Mouse (Mus musculus): ENCODE measurements at regions not wholly inside any gene's neighbourhood (a gene's known extent, or its start where the extent isn't known, plus 50 kb on each side); places are given as distances from the start of the nearest gene placed in this dataset.

DNA sequence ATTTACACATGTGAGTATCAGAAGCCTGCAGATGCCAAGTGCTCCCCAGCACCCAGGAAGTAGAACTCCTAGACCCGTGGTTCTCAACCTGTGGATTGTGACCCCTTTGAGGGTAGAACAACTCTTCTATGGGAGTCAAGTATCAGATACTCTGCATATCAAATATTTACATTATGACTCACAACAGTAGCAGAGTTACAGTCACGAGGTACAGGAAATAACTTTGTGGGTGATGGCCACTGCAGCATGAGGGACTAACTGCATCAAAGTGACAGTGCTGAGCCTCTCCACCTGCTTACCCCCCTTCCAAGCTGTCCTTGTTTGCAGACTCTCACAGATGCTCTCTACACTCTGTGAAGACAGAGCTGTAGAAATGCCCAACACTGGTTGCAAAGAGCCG lies 145.6 kb downstream of the Enc1 start:
- Histone ChIP-seq H3K4me3 (ENCODE audit: control insufficient read depth in 1 of 2, insufficient read depth in 1 of 2, low read depth in 2 of 2, low read length in 2 of 2) (no peak overlapping the region), H3K27ac (ENCODE audit: control insufficient read depth, low read depth, low read length) (no peak overlapping the region), H3K9me3 (replicated peaks; ENCODE audit: insufficient read depth, low read length) (no peaks in the 10 kb centered on the region), H3K27me3 (ENCODE audit: control insufficient read depth in 1 of 2, insufficient read depth in 2 of 2, low read length in 2 of 2) (0 out of 4 replicates have a peak, but pooled peaks cover 0 to 1% of the 10 kb centered on the region in 2 experiments), H3K4me1 (ENCODE audit: control insufficient read depth in 1 of 2, insufficient read depth in 2 of 2, low read length in 2 of 2) (no peaks in the 10 kb centered on the region), H3K79me2 (ENCODE audit: control insufficient read depth, insufficient read depth, low read length, poor library complexity) (no peaks in the 10 kb centered on the region), H3K9ac (ENCODE audit: control insufficient read depth, low read depth, low read length, poor library complexity, severe bottlenecking) (no peak overlapping the region), H3K36me3 (ENCODE audit: control insufficient read depth in 1 of 2, insufficient read depth in 2 of 2, low read length in 2 of 2) (no peaks in the 10 kb centered on the region)
- DNase-seq (ENCODE audit: low read depth, low spot score), result no peak
- TF ChIP-seq MYB (IDR thresholded peaks at IDR 0.05; ENCODE audit: low read depth, low read length) (no peak), RCOR1 (IDR thresholded peaks at IDR 0.05; ENCODE audit: low read depth, low read length) (no peak), POLR2A (IDR thresholded peaks at IDR 0.05; ENCODE audit: control insufficient read depth in 1 of 2, insufficient read depth in 1 of 2, low read depth in 1 of 2, low read length in 2 of 2, poor library complexity in 1 of 2) (no peak), HCFC1 (IDR thresholded peaks at IDR 0.05; ENCODE audit: low read depth, low read length) (no peak), ZMIZ1 (IDR thresholded peaks at IDR 0.05; ENCODE audit: low read depth, low read length) (no peak), GATA1 (IDR thresholded peaks at IDR 0.05; ENCODE audit: low read depth, low read length) (no peak), MAZ (IDR thresholded peaks at IDR 0.05; ENCODE audit: low read depth, low read length) (no peak), POLR2AphosphoS2 (IDR thresholded peaks at IDR 0.05; ENCODE audit: low read length) (no peak), GABPA (IDR thresholded peaks at IDR 0.05; ENCODE audit: low read depth, low read length) (no peak), CHD2 (IDR thresholded peaks at IDR 0.05; ENCODE audit: low read length) (no peak), RAD21 (IDR thresholded peaks at IDR 0.05; ENCODE audit: low read depth, low read length) (no peak), USF1 (IDR thresholded peaks at IDR 0.05; ENCODE audit: low read depth, low read length) (no peak), MYC (IDR thresholded peaks at IDR 0.05; ENCODE audit: low read depth, low read length) (no peak), NRF1 (IDR thresholded peaks at IDR 0.05; ENCODE audit: insufficient read depth, low read depth, low read length, poor library complexity, severe bottlenecking) (no peak), E2F4 (IDR thresholded peaks at IDR 0.05; ENCODE audit: borderline replicate concordance, low read depth, low read length) (no peak)

DNA sequence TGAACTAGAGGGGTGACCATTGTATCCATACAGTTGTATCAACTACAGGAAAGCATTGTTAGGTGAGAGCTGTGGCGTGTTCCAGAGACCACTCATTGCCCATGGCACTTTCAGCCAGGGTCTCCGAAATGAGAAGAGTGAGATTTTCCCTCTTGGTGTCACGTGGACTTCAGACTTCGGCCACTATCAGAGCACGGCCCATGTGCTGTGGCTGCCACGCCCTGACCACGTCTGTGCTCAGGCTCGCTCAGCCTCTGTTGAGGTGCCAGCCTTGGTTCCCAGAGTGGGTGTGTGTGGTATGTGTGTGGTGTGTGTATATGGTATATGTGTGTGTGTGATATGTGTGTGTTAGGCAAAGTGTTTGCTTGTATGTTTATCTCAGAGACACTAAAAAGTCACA lies 144.6 kb downstream of the Enc1 start:
- no peaks in the 10 kb centered on the region for H3K4me1 ChIP-seq (ENCODE audit: control insufficient read depth in 1 of 2, insufficient read depth in 2 of 2, low read length in 2 of 2)
- no peaks in the 10 kb centered on the region for H3K36me3 ChIP-seq (ENCODE audit: control insufficient read depth in 1 of 2, insufficient read depth in 2 of 2, low read length in 2 of 2)
- TF ChIP-seq ZKSCAN1 (IDR thresholded peaks at IDR 0.05; ENCODE audit: low read depth, low read length), result no peak
- no peak for TF ChIP-seq UBTF (IDR thresholded peaks at IDR 0.05; ENCODE audit: borderline replicate concordance, insufficient read depth, low read depth, low read length)
- TF ChIP-seq ELF1 (IDR thresholded peaks at IDR 0.05; ENCODE audit: low read depth, low read length), result no peak
- TF ChIP-seq TAL1 (IDR thresholded peaks at IDR 0.05; ENCODE audit: low read length), result no peak
- TF ChIP-seq MEF2A (IDR thresholded peaks at IDR 0.05; ENCODE audit: extremely low read depth, insufficient replicate concordance, low read depth, low read length, poor library complexity, severe bottlenecking), result no peak
- no peak for TF ChIP-seq TBP (IDR thresholded peaks at IDR 0.05; ENCODE audit: low read depth, low read length)
- TF ChIP-seq USF1 (IDR thresholded peaks at IDR 0.05; ENCODE audit: low read depth, low read length), result no peak
- TF ChIP-seq TCF12 (IDR thresholded peaks at IDR 0.05; ENCODE audit: low read depth, low read length), result no peak
- no peak for TF ChIP-seq CHD2 (IDR thresholded peaks at IDR 0.05; ENCODE audit: low read length)
- TF ChIP-seq KAT2A (conservative IDR thresholded peaks at IDR 0.05; ENCODE audit: low read depth, low read length), result no peak
- no peak overlapping the region for H3K27ac ChIP-seq (ENCODE audit: control insufficient read depth, low read depth, low read length)
- no peak overlapping the region for H3K9ac ChIP-seq (ENCODE audit: control insufficient read depth, low read depth, low read length, poor library complexity, severe bottlenecking)
- DNase-seq (ENCODE audit: low read depth, low spot score), result no peak
- peaks cover 0 to 3% of the 10 kb centered on the region in 2 experiments; a peak in 1 of 4 replicates for H3K27me3 ChIP-seq (ENCODE audit: control insufficient read depth in 1 of 2, insufficient read depth in 2 of 2, low read length in 2 of 2)
- no peaks in the 10 kb centered on the region for H3K79me2 ChIP-seq (ENCODE audit: control insufficient read depth, insufficient read depth, low read length, poor library complexity)
- H3K4me3 ChIP-seq (ENCODE audit: control insufficient read depth in 1 of 2, insufficient read depth in 1 of 2, low read depth in 2 of 2, low read length in 2 of 2), result no peak overlapping the region
- no peaks in the 10 kb centered on the region for H3K9me3 ChIP-seq (replicated peaks; ENCODE audit: insufficient read depth, low read length)

All from MEL (cell line).